Mouse (Mus musculus) forebrain, embryonic 11.5 days (tissue): Measurements from ENCODE around the gene Slc22a4. TPM values are rescaled to one million over a fixed set of nuclear protein-coding genes. Genes with fewer than 3 reads are reported as not detected.

Source experiments
- ATAC-seq: fragments of 200-750 bp; cut with Nextera tagmentation; replicated peaks from 2 replicates; pipeline ENCODE4 v1.8.0; 2017; ENCODE audit warnings: moderate TSS enrichment; ENCODE audit not compliant: low FRiP score
- DNase-seq: peaks from one replicate; pipeline ENCODE4 v3.0.0-alpha.2; 2017; ENCODE audit warnings: low spot score
- H3K27ac ChIP-seq: fragments of 300-500 bp; sonication (generic); 2 replicates; pipeline ENCODE4 v1.5.1; 2014; ENCODE audit warnings: low read depth, low read length
- H3K27me3 ChIP-seq: fragments of 300-500 bp; sonication (generic); 2 replicates; pipeline ENCODE4 v1.6.1; 2014; ENCODE audit warnings: mild to moderate bottlenecking, low read length, mixed read lengths; ENCODE audit not compliant: control insufficient read depth, insufficient read depth
- H3K36me3 ChIP-seq: fragments of 300-500 bp; sonication (generic); 2 replicates; pipeline ENCODE4 v1.6.1; 2014; ENCODE audit warnings: mild to moderate bottlenecking, low read length, moderate library complexity, mixed read lengths; ENCODE audit not compliant: control insufficient read depth, insufficient read depth
- H3K4me1 ChIP-seq: fragments of 300-500 bp; sonication (generic); replicated peaks from 2 replicates; pipeline ENCODE4 v1.6.1; 2014; ENCODE audit warnings: low read length, mixed read lengths; ENCODE audit not compliant: control insufficient read depth, insufficient read depth
- H3K4me2 ChIP-seq: fragments of 300-500 bp; sonication (generic); 2 replicates; pipeline ENCODE4 v1.6.1; 2014; ENCODE audit warnings: low read depth, mild to moderate bottlenecking, low read length, moderate library complexity, mixed read lengths; ENCODE audit not compliant: severe bottlenecking
- H3K4me3 ChIP-seq: fragments of 300-500 bp; sonication (generic); 2 replicates; pipeline ENCODE4 v1.5.1; 2014; ENCODE audit warnings: low read depth, low read length
- H3K9ac ChIP-seq: fragments of 300-500 bp; sonication (generic); 2 replicates; pipeline ENCODE4 v1.6.1; 2014; ENCODE audit warnings: low read length
- H3K9me3 ChIP-seq: fragments of 300-500 bp; sonication (generic); 2 replicates; pipeline ENCODE4 v1.6.1; 2016; ENCODE audit warnings: low read length, mixed read lengths; ENCODE audit not compliant: control insufficient read depth
- WGBS: fragments of 180-500 bp; shearing (Covaris S2); extraction: QIAGEN DNeasy Blood & Tissue Kit; methylation state at CpG from one replicate; pipeline ENCODE4 v1.1.7; 2014; 5-methylcytosine and 5-hydroxymethylcytosine counted together
- polyA plus RNA-seq: library from polyadenylated mRNA; unstranded; fragments of >200 nt; fragmentation: Nextera tagmentation; extraction: Ambion mirVana; gene quantifications from 2 replicates; pipeline ENCODE4 v1.2.1, GENCODE M21; 2014

The Slc22a4 gene
- polyA plus RNA-seq, 1 experiment from 2014 or later, result 1.8 TPM

DNA sequence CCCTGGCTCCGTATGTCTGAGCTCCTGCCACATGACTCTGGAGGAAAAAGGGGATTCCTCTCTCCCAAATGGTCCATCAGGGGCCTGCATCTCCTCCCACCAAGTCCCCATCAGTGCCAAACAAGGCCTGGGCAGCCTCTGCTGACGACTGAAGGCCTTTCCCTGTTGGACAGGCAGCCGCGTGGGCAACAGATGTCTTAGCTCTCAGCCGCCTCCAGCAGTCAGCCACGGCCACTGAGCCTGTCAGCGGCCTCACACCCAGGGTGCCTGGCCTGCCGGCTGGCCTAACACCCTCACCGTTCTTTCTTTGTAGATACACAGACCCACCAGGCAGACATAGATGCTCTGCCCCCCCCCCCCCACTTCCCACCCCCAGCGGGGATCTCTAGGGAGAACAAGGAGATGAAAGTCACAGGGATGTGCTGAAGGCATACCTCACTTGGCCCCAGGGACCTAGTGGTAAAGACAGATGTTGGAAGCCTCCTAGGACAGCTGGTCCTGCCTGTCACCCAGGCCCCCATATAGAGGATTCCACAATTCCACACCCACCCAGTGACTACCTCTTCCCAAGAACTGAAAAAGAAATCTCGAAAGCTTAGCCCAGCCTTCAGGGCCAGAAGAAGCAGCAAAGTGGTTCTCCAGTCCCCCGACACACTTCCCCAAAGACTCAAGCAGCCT lies 39.6 kb upstream of the Slc22a4 start:
- peak overlapping the region; percentile 44 for H3K9ac ChIP-seq
- no peaks in the 10 kb centered on the region for H3K36me3 ChIP-seq
- ATAC-seq, result no peak
- 38% methylated on average over 12 of the region's 12 CpGs for WGBS
- H3K9me3 ChIP-seq, result no peaks in the 10 kb centered on the region
- no peak for DNase-seq
- no peaks in the 10 kb centered on the region for H3K27me3 ChIP-seq
- peak overlapping the region; percentile 39 for H3K4me2 ChIP-seq
- H3K4me3 ChIP-seq, result 0 out of 2 replicates have a peak overlapping the region, but pooled peaks have one; percentile 54
- H3K4me1 ChIP-seq, result peaks cover 9% of the 10 kb centered on the region
- no peak overlapping the region for H3K27ac ChIP-seq

GRCm38 (mm10) chr11:54066400-54066799 lies 38.5 kb upstream of the Slc22a4 start:
- Histone ChIP-seq H3K27me3 (no peaks in the 10 kb centered on the region), H3K9ac (no peak overlapping the region), H3K36me3 (no peaks in the 10 kb centered on the region), H3K4me1 (peaks cover 9% of the 10 kb centered on the region), H3K9me3 (no peaks in the 10 kb centered on the region), H3K4me3 (no peak overlapping the region), H3K4me2 (no peak overlapping the region), H3K27ac (no peak overlapping the region)
- WGBS, result 83% methylated on average over 5 of the region's 5 CpGs
- DNase-seq, result no peak
- no peak for ATAC-seq

DNA sequence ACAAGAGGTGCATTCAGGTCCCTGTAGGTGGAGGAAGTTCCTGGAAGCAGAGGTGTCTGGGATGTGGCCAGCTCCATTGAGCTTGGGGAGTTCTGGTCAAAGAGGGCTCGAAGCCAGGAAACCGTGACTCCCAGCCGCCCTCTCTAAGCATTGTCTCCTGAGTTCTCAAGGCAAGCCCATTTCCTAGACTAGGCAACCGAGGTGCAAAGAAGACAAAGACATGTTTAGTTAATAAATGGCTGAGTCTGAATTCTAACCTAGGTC lies 38.0 kb upstream of the Slc22a4 start:
- Histone ChIP-seq H3K4me1 (peaks cover 9% of the 10 kb centered on the region), H3K4me2 (no peak overlapping the region), H3K4me3 (no peak overlapping the region), H3K36me3 (no peaks in the 10 kb centered on the region), H3K9ac (no peak overlapping the region), H3K27me3 (no peaks in the 10 kb centered on the region), H3K27ac (no peak overlapping the region), H3K9me3 (no peaks in the 10 kb centered on the region)
- no peak for DNase-seq
- ATAC-seq, result no peak
- WGBS, result 91% methylated on average over 4 of the region's 4 CpGs

GRCm38 (mm10) chr11:54065106-54065914 lies 37.4 kb upstream of the Slc22a4 start:
- Histone ChIP-seq H3K27ac (no peak overlapping the region), H3K9me3 (no peaks in the 10 kb centered on the region), H3K27me3 (no peaks in the 10 kb centered on the region), H3K36me3 (no peaks in the 10 kb centered on the region), H3K4me1 (peaks cover 9% of the 10 kb centered on the region), H3K4me2 (no peak overlapping the region), H3K9ac (no peak overlapping the region), H3K4me3 (no peak overlapping the region)
- WGBS, result 91% methylated on average over 12 of the region's 12 CpGs
- DNase-seq, result no peak
- ATAC-seq, result no peak

GRCm38 (mm10) chr11:54064412-54064978 lies 36.6 kb upstream of the Slc22a4 start:
- no peak for ATAC-seq
- Histone ChIP-seq H3K36me3 (no peaks in the 10 kb centered on the region), H3K27ac (no peak overlapping the region), H3K4me3 (no peak overlapping the region), H3K4me2 (no peak overlapping the region), H3K9ac (no peak overlapping the region), H3K9me3 (no peaks in the 10 kb centered on the region), H3K27me3 (no peaks in the 10 kb centered on the region), H3K4me1 (peaks cover 9% of the 10 kb centered on the region)
- no peak for DNase-seq
- 79% methylated on average over 3 of the region's 3 CpGs for WGBS

DNA sequence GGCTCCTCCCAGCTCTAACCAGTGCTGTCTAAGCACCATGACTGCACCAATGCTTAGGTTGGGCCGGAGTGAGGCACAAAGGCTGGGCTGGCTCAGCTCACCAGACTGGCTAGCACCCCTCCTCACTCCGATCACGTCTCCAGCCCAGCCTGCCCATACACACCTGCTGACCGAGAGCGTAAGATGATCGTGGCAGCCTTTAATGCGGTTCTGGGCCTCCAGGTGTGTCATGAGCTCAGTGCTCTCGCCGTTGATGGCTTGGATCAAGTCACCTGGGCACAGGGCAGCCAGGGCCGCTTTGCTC lies 35.5 kb upstream of the Slc22a4 start:
- Histone ChIP-seq H3K9me3 (no peaks in the 10 kb centered on the region), H3K27ac (no peak overlapping the region), H3K4me3 (no peak overlapping the region), H3K36me3 (no peaks in the 10 kb centered on the region), H3K4me2 (no peak overlapping the region), H3K9ac (no peak overlapping the region), H3K4me1 (peaks cover 13% of the 10 kb centered on the region), H3K27me3 (no peaks in the 10 kb centered on the region)
- DNase-seq (no peak), ATAC-seq (no peak)
- WGBS, result 86% methylated on average over 10 of the region's 10 CpGs

- ATAC-seq (no peak), DNase-seq (no peak)
- no peak overlapping the region for H3K27ac ChIP-seq
These were observed 35.0 kb upstream of the Slc22a4 start for GRCm38 (mm10) chr11:54062753-54063471.

GRCm38 (mm10) chr11:54062086-54062752 lies 34.3 kb upstream of the Slc22a4 start:
- Histone ChIP-seq H3K9ac (no peak overlapping the region), H3K27me3 (no peaks in the 10 kb centered on the region), H3K36me3 (no peaks in the 10 kb centered on the region), H3K27ac (no peak overlapping the region), H3K4me2 (no peak overlapping the region), H3K4me1 (peaks cover 18% of the 10 kb centered on the region), H3K4me3 (no peak overlapping the region), H3K9me3 (no peaks in the 10 kb centered on the region)
- ATAC-seq (no peak), DNase-seq (no peak)
- 73% methylated on average over 12 of the region's 12 CpGs for WGBS

More at GRCm38 (mm10) chr11:54062753-54063471, 35.0 kb upstream of the Slc22a4 start:
- no peak overlapping the region for H3K4me2 ChIP-seq
- H3K9ac ChIP-seq, result no peak overlapping the region
- H3K36me3 ChIP-seq, result no peaks in the 10 kb centered on the region
- WGBS, result 82% methylated on average over 9 of the region's 9 CpGs
- H3K4me1 ChIP-seq, result peaks cover 17% of the 10 kb centered on the region
- H3K9me3 ChIP-seq, result no peaks in the 10 kb centered on the region
- no peak overlapping the region for H3K4me3 ChIP-seq
- no peaks in the 10 kb centered on the region for H3K27me3 ChIP-seq
